Mouse (Mus musculus) liver, embryonic 14.5 days (tissue): ENCODE data around the gene Bcor.

ENCODE experiments used
- CTCF ChIP-seq: IDR thresholded peaks from 2 replicates; pipeline ENCODE4 v1.5.1; 2016; ENCODE audit warnings: antibody characterized with exemption, low read depth, control low read depth
- EP300 ChIP-seq: IDR thresholded peaks from 2 replicates; pipeline ENCODE4 v1.6.1; 2016; ENCODE audit warnings: antibody characterized with exemption, low read depth

DNA sequence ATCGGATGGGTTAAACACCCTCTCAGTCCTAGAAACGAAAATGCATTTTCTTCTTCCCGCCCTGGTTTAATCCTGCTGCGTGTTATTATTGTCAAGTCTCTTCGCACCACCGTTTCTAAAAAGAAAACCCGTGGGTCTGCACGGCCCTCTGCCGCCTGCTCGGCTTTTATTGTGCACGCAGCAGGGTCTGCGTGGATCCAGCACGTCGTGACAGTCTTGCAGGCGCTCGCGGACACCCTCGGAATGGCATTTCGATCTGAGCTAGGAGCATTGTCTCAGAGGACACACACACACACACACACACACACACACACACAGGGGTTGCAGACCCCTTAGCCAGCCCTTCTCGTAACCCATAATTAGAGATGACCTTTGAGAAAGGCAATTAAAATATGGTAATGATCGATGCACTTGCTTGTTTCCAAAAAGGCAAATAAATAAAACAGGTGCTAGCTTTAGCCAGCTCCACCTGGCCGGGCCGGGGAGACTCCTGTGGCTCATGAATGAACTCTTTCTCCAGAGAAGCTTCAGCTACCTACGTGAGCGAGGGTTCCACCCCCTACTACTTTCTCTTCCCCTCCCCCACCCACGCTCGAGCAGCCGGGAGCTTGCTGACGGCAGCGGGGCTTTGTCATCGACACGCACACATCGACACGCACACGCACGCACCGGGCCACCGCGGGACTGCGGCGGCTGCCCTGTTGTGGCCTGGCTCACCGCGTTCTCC is 8.7 kb downstream of the Bcor start:
- TF ChIP-seq EP300 (no peak), CTCF (no peak)
